Mouse (Mus musculus) liver, adult 10 weeks (tissue): Measurements from ENCODE around the gene Calca. TPM values are rescaled to one million over a fixed set of nuclear protein-coding genes. Genes with fewer than 3 reads are reported as not detected.

Experiments used
- polyA plus RNA-seq: library from polyadenylated mRNA; stranded (reverse); fragments of 350-450 nt; fragmentation: Illumina TruSeq; extraction: RNeasy Lipid Tissue Mini Kit (QIAGEN cat#74804); gene quantifications from one replicate; pipeline ENCODE4 v1.2.3, GENCODE M21; 2014; ENCODE audit warnings: low read depth, low replicate concordance

The Calca gene
- not detected for polyA plus RNA-seq

GRCm38 (mm10) chr7:114636102-114636501 is at the start of gene Calca:
TSS of gene Calca (minus strand) at chr7:114636357.

Other genes starting within 250 kb of the Calca start
- 65.5 TPM for gene Pde3b, start 221.1 kb downstream of the Calca start, polyA plus RNA-seq
- 67.4 TPM for gene Cyp2r1, start 73.4 kb downstream of the Calca start, polyA plus RNA-seq
- gene Calcb, start 82.3 kb upstream of the Calca start, polyA plus RNA-seq = not detected
- gene Insc, start 107.3 kb upstream of the Calca start, polyA plus RNA-seq = 9.0 TPM